Mouse (Mus musculus) midbrain, embryonic 12.5 days (tissue): ENCODE measurements around the gene 4930519G04Rik. TPM values are rescaled to one million over a fixed set of nuclear protein-coding genes. Genes with fewer than 3 reads are reported as not detected.

Source experiments
- ATAC-seq: fragments of 200-750 bp; cut with Nextera tagmentation; 2 replicates; pipeline ENCODE4 v1.8.0; 2017; ENCODE audit warnings: low read depth, moderate TSS enrichment, moderate library complexity; ENCODE audit not compliant: low FRiP score
- H3K27ac ChIP-seq: fragments of 300-500 bp; sonication (generic); replicated peaks from 2 replicates; pipeline ENCODE4 v1.5.1; 2016; ENCODE audit warnings: mild to moderate bottlenecking
- H3K27me3 ChIP-seq: fragments of 300-500 bp; sonication (generic); 2 replicates; pipeline ENCODE4 v1.6.1; 2016; ENCODE audit warnings: mild to moderate bottlenecking
- H3K36me3 ChIP-seq: fragments of 300-500 bp; sonication (generic); 2 replicates; pipeline ENCODE4 v1.6.1; 2016
- H3K4me1 ChIP-seq: fragments of 300-500 bp; sonication (generic); 2 replicates; pipeline ENCODE4 v1.6.1; 2016
- H3K4me2 ChIP-seq: fragments of 300-500 bp; sonication (generic); replicated peaks from 2 replicates; pipeline ENCODE4 v1.6.1; 2016; ENCODE audit warnings: mild to moderate bottlenecking, moderate library complexity
- H3K4me3 ChIP-seq: fragments of 300-500 bp; sonication (generic); 2 replicates; pipeline ENCODE4 v1.5.1; 2016; ENCODE audit warnings: mild to moderate bottlenecking
- H3K9ac ChIP-seq: fragments of 300-500 bp; sonication (generic); replicated peaks from 2 replicates; pipeline ENCODE4 v1.6.1; 2016; ENCODE audit warnings: mild to moderate bottlenecking, moderate library complexity
- H3K9me3 ChIP-seq: fragments of 300-500 bp; sonication (generic); 2 replicates; pipeline ENCODE4 v1.6.1; 2016; ENCODE audit warnings: mild to moderate bottlenecking
- WGBS: fragments of 180-500 bp; shearing (Covaris S2); methylation state at CpG from one replicate; pipeline ENCODE4 v1.1.7; 2016; 5-methylcytosine and 5-hydroxymethylcytosine counted together
- polyA plus RNA-seq: library from polyadenylated mRNA; unstranded; fragments of >200 nt; fragmentation: Nextera tagmentation; extraction: Ambion mirVana; gene quantifications from 2 replicates; pipeline ENCODE4 v1.2.1, GENCODE M21; 2016

The 4930519G04Rik gene
- polyA plus RNA-seq, 1 experiment from 2014 or later, result not detected

DNA sequence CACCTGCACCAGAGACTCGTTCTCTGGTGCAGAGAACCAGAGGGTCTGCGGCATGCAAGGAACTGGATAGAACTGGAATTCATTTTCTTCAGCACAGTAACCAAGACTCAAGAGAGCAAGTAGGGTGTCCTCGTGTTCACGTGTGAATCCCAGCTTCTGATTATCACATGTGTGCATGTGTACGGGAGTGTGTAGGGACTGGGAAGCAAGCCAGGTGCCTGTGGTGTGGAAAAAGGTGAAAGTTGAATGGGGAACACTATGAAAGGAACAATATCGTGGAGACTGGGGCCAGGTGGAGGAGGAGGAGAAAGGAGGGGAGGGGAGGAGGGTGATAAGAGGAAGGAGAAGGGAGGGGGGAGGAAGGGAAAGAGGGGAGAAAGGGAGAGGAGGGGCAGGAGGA, 33.3 kb downstream of the 4930519G04Rik start:
- no peak overlapping the region for H3K9ac ChIP-seq
- H3K4me3 ChIP-seq, result no peak overlapping the region
- no peak for ATAC-seq
- H3K27ac ChIP-seq, result no peak overlapping the region
- no peak overlapping the region for H3K4me2 ChIP-seq
- WGBS, result 91% methylated on average over 6 of the region's 6 CpGs
- no peaks in the 10 kb centered on the region for H3K4me1 ChIP-seq
- no peaks in the 10 kb centered on the region for H3K9me3 ChIP-seq
- no peaks in the 10 kb centered on the region for H3K36me3 ChIP-seq
- H3K27me3 ChIP-seq, result no peaks in the 10 kb centered on the region

DNA sequence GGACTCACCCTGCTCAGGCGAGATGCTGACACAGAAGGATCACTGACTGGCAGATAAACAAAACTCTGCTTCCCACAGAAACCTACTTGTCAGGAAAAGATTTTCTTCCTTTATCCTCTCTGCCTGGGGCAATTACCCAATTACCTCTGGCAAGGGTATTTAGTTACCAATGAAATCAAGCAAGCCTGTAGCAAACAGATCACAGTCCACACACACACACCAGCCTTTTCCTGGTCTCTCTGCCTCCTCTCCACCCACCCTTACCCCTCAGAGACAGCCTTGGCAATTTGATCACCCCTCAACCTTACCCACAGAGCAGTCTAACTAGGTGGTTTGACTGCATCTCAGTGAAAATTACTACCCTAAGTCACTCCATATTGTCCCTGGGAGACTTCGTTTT, 35.5 kb downstream of the 4930519G04Rik start:
- Histone ChIP-seq H3K9me3 (no peaks in the 10 kb centered on the region), H3K9ac (no peak overlapping the region), H3K27ac (no peak overlapping the region), H3K4me1 (no peaks in the 10 kb centered on the region), H3K4me3 (no peak overlapping the region), H3K36me3 (no peaks in the 10 kb centered on the region), H3K4me2 (no peak overlapping the region), H3K27me3 (no peaks in the 10 kb centered on the region)
- no peak for ATAC-seq
- WGBS, result 94% methylated on average over 2 of the region's 2 CpGs

DNA sequence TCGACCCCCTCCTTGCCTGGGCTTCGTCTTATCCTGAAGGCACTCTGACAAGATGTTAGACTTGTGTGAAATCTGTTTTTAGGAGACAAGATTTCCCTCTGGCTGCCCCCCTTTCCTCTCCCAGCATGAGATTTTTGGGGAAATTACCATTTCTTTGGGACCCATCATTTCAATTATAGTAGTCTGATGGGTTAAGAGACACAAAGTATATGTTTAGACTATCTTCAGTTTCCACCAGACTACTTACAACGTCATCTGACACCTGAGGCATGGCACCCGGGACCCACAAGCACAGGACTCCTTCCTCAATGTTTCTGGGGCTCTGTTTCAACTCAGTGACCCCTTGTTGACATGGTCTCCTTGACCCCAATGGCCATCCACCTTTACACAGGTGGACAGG, 42.1 kb downstream of the 4930519G04Rik start:
- Histone ChIP-seq H3K27me3 (no peaks in the 10 kb centered on the region), H3K9me3 (no peaks in the 10 kb centered on the region), H3K4me3 (no peak overlapping the region), H3K9ac (no peak overlapping the region), H3K36me3 (no peaks in the 10 kb centered on the region), H3K4me2 (no peak overlapping the region), H3K27ac (no peak overlapping the region), H3K4me1 (peaks cover 6% of the 10 kb centered on the region)
- no peak for ATAC-seq
- 86% methylated on average over 4 of the region's 4 CpGs for WGBS

DNA sequence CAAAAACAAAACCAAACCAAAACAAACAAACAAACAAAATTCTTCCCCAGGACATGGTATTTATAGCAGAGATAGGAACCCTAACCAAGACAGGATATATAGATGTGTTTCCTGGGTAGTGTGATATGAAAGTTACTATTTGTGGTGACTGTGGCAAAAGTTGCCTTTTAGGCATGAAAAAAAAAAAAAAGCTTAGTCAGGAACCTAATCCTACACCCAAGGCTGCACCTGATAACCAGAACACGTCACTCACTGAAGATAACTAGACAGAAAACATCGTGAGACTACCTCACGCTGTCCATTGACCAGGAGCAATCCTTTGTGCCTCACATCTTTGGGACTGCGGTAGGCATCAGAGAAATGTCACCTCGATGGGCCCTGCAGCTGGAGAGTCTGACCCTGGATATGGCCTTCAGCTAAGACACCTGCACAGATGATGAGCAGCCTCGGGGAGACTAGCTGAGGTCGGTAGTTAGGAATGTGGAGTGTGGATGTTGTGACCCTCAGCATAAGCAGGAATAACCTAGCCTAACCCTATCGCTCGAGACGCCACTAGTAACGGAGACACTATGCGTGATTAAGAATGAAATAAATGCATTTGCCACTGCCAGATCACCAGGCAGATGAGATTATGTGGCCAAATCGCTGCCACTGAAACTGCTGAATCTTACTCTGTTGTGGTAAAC, 43.4 kb downstream of the 4930519G04Rik start, which contains the start of gene Oasl2:
Gene Oasl2 (plus strand): TSS at position 249 of the 686 bp plus-strand sequence.
- no peak within 1 kb of the TSS for H3K9ac ChIP-seq
- no peak for ATAC-seq

DNA sequence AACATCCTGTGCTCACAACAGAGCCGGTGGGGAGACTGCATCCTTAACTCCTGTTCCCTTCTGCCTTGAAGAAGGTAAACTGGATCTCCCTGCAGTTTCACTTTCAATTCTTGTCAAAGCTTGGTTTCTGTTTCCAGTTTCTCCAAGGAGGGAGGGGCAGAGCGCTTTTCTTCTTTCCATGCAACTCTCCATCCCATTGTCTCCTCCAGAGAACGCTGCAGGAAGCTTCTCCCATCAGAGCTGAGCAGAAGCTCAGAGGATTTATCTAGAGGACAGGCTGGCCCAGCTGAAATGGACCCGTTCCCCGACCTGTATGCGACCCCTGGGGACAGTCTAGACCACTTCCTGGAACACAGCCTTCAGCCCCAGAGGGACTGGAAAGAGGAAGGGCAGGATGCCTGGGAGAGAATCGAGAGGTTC, 43.9 kb downstream of the 4930519G04Rik start:
- H3K4me1 ChIP-seq, result peaks cover 6% of the 10 kb centered on the region
- WGBS, result 14% methylated on average over 7 of the region's 7 CpGs
- no peak overlapping the region for H3K4me2 ChIP-seq
- no peak overlapping the region for H3K27ac ChIP-seq
- no peaks in the 10 kb centered on the region for H3K36me3 ChIP-seq
- H3K9ac ChIP-seq, result no peak overlapping the region
- no peaks in the 10 kb centered on the region for H3K27me3 ChIP-seq
- H3K9me3 ChIP-seq, result no peaks in the 10 kb centered on the region
- ATAC-seq, result no peak
- H3K4me3 ChIP-seq, result no peak overlapping the region

More for the DNA sequence above, 43.4 kb downstream of the 4930519G04Rik start, which contains the start of gene Oasl2:
- no peak within 1 kb of the TSS for H3K4me2 ChIP-seq
- H3K9me3 ChIP-seq, result no peaks in the 10 kb centered on the region
- no peak within 1 kb of the TSS for H3K27ac ChIP-seq
- no peaks in the 10 kb centered on the region for H3K27me3 ChIP-seq
- H3K36me3 ChIP-seq, result no peaks in the 10 kb centered on the region
- 71% methylated on average over 13 of the region's 13 CpGs for WGBS
- no peak within 1 kb of the TSS for H3K4me3 ChIP-seq
- peaks cover 6% of the 10 kb centered on the region for H3K4me1 ChIP-seq

DNA sequence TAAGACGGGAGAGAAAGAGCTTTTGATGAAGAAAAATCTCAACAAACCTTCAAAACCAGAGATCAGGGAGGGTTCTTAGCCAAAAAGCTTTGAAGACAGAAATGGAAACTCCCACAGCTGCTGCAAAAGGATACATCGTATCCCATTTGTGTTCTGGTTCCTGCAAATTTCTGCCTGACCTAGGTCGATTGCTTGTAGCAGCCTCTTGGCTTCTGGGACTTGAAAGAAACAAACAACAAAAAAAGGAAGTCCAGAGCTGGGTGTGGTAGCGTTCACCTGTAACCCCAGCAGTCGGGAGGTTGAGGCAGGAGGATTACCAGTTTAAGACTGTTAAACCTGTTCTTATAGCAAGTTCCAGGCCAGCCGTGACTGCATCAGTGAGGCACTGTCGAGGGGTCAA, 45.4 kb downstream of the 4930519G04Rik start:
- no peak for ATAC-seq
- Histone ChIP-seq H3K36me3 (no peaks in the 10 kb centered on the region), H3K27ac (no peak overlapping the region), H3K9ac (no peak overlapping the region), H3K27me3 (no peaks in the 10 kb centered on the region), H3K4me1 (peaks cover 6% of the 10 kb centered on the region), H3K4me2 (no peak overlapping the region), H3K4me3 (no peak overlapping the region), H3K9me3 (no peaks in the 10 kb centered on the region)
- 87% methylated on average over 7 of the region's 7 CpGs for WGBS

DNA sequence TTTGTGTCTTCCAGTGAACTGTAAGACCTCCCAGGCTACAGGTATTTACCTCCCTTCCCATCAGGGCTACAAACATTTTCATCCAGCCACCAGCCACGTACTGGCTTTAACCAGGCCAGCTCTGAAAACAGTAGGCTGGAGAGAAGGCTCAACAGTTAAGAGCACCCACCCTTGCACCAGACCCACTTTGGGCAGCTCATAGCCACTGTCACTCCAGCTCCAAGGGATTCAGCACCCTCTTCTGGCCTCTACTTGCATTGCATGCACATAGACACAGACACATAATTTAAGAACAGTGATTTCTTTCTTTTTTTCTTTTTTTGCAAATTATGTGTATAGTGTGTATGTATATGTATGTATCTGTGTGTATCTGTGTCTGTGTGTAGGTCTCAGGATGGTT, 48.9 kb downstream of the 4930519G04Rik start:
- no peaks in the 10 kb centered on the region for H3K9me3 ChIP-seq
- no peaks in the 10 kb centered on the region for H3K27me3 ChIP-seq
- H3K4me1 ChIP-seq, result peaks cover 4% of the 10 kb centered on the region; the same call in 1 of the 2 replicates
- no peak overlapping the region for H3K9ac ChIP-seq
- ATAC-seq, result no peak
- H3K36me3 ChIP-seq, result no peaks in the 10 kb centered on the region
- H3K27ac ChIP-seq, result no peak overlapping the region
- 22% methylated on average over 1 of the region's 1 CpGs for WGBS
- H3K4me2 ChIP-seq, result no peak overlapping the region
- H3K4me3 ChIP-seq, result no peak overlapping the region

DNA sequence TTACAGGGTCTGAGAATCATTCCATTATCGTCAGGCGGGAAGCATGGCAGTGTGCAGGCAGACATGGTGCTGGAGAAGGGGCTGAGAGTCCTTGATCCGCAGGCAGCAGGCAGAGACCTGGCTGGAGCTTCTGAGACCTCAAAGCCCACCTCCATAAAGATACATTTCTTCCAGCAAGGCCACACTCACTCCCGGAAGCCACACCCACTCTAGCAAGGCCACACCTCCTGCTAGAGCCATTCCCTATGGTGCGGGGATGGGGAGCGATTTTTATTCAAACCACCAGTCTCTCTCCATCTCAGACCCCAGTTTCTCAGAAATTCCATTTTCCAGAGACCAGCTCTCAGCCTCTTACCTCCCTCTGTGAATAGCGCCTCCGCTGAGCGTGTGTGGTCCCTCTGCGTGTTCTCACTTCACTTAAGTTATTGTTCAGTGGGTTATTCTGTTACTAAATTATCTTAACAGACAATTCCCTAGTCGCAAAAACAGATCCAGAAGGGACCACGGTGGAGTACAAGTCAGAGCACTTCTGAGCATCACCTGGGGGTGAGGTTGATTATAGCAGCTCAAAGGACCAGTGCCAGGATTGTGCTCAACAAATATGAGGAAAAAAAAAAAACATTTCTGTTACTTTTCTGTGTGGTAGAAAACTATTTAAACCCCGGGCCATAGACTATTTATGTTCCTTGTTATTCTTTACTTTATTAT, 55.3 kb downstream of the 4930519G04Rik start:
- WGBS, result 49% methylated on average over 13 of the region's 13 CpGs
- Histone ChIP-seq H3K9ac (no peak overlapping the region), H3K27ac (no peak overlapping the region), H3K4me3 (no peak overlapping the region), H3K27me3 (no peaks in the 10 kb centered on the region), H3K4me2 (no peak overlapping the region), H3K36me3 (no peaks in the 10 kb centered on the region), H3K9me3 (no peaks in the 10 kb centered on the region), H3K4me1 (0 out of 2 replicates have a peak, but pooled peaks cover 3% of the 10 kb centered on the region)
- no peak for ATAC-seq

DNA sequence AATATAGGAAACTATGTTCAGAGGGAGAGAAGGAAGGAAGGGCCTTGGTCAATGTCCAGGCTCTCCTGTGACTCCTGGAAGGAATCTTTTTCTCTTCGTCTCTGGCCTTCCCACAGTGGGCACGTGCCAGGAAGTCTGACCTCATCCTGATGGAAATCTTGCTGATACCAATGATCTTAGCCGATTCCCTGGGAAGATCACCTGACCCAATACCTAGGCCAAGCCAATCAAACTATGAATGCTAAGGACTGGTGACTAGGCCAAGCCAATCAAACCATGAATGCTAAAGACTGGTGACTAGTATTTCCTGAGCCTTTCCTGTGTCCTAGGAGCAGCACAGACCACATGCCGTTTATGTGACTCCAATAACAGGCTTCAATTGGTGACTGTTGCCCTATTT, 60.2 kb downstream of the 4930519G04Rik start:
- Histone ChIP-seq H3K36me3 (no peaks in the 10 kb centered on the region), H3K9ac (no peak overlapping the region), H3K27ac (no peak overlapping the region), H3K27me3 (0 out of 2 replicates have a peak, but pooled peaks cover 4% of the 10 kb centered on the region), H3K4me2 (no peak overlapping the region), H3K4me3 (no peak overlapping the region), H3K9me3 (no peaks in the 10 kb centered on the region), H3K4me1 (no peaks in the 10 kb centered on the region)
- no peak for ATAC-seq
- 76% methylated on average over 4 of the region's 4 CpGs for WGBS

DNA sequence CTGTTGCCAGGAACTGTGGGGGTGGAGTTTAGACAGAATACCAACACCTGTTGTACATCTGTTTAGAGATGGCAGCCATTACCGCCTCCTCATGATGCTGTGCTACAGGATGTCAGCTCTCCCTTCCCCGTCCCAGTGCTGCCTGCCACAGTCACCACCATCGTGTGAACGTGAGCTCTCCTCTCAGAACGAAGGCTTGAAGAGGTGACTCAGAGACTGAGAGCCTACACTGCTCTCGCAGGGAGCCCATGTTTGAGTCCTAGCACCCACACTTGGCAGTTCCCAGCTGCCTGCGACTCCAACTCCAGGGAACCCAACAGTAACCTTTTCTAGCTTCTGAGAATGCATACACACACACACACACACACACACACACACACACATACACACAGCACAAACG, 61.4 kb downstream of the 4930519G04Rik start:
- Histone ChIP-seq H3K27me3 (0 out of 2 replicates have a peak, but pooled peaks cover 4% of the 10 kb centered on the region), H3K9ac (no peak overlapping the region), H3K27ac (no peak overlapping the region), H3K4me2 (no peak overlapping the region), H3K9me3 (no peaks in the 10 kb centered on the region), H3K36me3 (no peaks in the 10 kb centered on the region), H3K4me1 (no peaks in the 10 kb centered on the region), H3K4me3 (no peak overlapping the region)
- ATAC-seq, result no peak
- WGBS, result 85% methylated on average over 8 of the region's 8 CpGs

DNA sequence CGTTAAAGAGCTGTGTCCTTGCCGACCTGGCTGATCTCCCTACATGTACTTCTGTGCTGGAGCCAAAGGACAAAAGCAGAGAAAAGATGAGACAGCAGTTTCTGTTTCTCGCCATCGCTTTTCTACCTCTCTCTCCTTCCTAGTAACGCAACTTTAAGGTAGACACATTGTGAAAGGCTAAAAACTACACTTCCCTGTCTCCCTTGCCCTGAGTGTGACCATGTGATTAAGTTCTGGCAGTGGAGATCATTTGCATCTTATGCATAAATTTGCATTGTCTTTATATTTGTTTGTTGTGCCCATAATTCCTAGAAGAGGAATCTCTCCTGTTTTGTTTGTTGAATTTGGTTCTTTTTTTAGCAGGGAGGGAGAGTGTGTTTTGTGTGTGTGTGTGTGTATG, 62.4 kb downstream of the 4930519G04Rik start:
- H3K36me3 ChIP-seq, result no peaks in the 10 kb centered on the region
- no peaks in the 10 kb centered on the region for H3K4me1 ChIP-seq
- H3K4me2 ChIP-seq, result no peak overlapping the region
- 0 out of 2 replicates have a peak, but pooled peaks cover 4% of the 10 kb centered on the region for H3K27me3 ChIP-seq
- H3K9me3 ChIP-seq, result no peaks in the 10 kb centered on the region
- H3K9ac ChIP-seq, result no peak overlapping the region
- no peak overlapping the region for H3K4me3 ChIP-seq
- WGBS, result 83% methylated on average over 5 of the region's 5 CpGs
- ATAC-seq, result no peak
- no peak overlapping the region for H3K27ac ChIP-seq

DNA sequence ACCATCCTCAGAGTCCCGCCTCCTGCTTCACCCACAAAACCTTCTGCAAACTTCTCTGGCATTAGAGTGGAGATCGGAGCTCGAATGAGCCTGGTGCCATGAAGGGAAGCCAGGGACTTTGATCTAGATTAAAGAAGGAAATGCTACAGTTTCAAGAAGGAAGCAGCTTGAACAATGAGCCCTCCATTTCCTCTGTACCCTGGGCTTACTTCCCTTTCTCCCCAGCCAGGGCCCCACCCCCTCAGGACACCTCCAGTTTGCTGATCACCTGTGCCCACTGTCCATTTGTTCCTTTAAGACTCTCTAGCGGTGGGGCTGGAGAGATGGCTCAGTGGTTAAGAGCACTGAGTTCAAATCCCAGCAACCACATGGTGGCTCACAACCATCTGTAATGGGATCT, 63.3 kb downstream of the 4930519G04Rik start:
- no peak overlapping the region for H3K4me2 ChIP-seq
- no peak overlapping the region for H3K9ac ChIP-seq
- 87% methylated on average over 4 of the region's 4 CpGs for WGBS
- H3K4me1 ChIP-seq, result no peaks in the 10 kb centered on the region
- no peaks in the 10 kb centered on the region for H3K9me3 ChIP-seq
- no peak for ATAC-seq
- no peak overlapping the region for H3K27ac ChIP-seq
- H3K4me3 ChIP-seq, result no peak overlapping the region
- no peaks in the 10 kb centered on the region for H3K36me3 ChIP-seq
- 0 out of 2 replicates have a peak, but pooled peaks cover 4% of the 10 kb centered on the region for H3K27me3 ChIP-seq
